Mouse (Mus musculus) lung, postnatal 0 days (tissue): ENCODE measurements at regions not wholly inside any gene's neighbourhood (a gene's known extent, or its start where the extent isn't known, plus 50 kb on each side); places are given as distances from the start of the nearest gene placed in this dataset.
"Not testable (repeated sequence)": the region's sequence is repeated elsewhere in the genome, so short reads cannot be mapped to it uniquely, and the experiment has no call there.

Experiments used
- ATAC-seq: fragments of 200-750 bp; cut with Nextera tagmentation; 2 replicates; pipeline ENCODE4 v1.8.0; 2017; ENCODE audit warnings: moderate library complexity
- DNase-seq: peaks from one replicate; pipeline ENCODE4 v3.0.0-alpha.2; 2016; ENCODE audit warnings: low spot score
- H3K27ac ChIP-seq: fragments of 300-500 bp; sonication (generic); 2 replicates; pipeline ENCODE4 v1.5.1; 2014; ENCODE audit warnings: antibody characterized with exemption, mild to moderate bottlenecking, low read length, mixed read lengths
- H3K27me3 ChIP-seq: fragments of 300-500 bp; sonication (generic); replicated peaks from 2 replicates; pipeline ENCODE4 v1.6.1; 2014; ENCODE audit warnings: low read length, mixed read lengths; ENCODE audit not compliant: insufficient read depth
- H3K36me3 ChIP-seq: fragments of 300-500 bp; sonication (generic); 2 replicates; pipeline ENCODE4 v1.6.1; 2014; ENCODE audit warnings: low read length, mixed read lengths; ENCODE audit not compliant: insufficient read depth
- H3K4me1 ChIP-seq: fragments of 300-500 bp; sonication (generic); 2 replicates; pipeline ENCODE4 v1.6.1; 2014; ENCODE audit warnings: antibody characterized with exemption, low read depth, low read length, mixed read lengths; ENCODE audit not compliant: insufficient read depth
- H3K4me2 ChIP-seq: fragments of 300-500 bp; sonication (generic); replicated peaks from 2 replicates; pipeline ENCODE4 v1.6.1; 2014; ENCODE audit warnings: low read depth, mild to moderate bottlenecking, low read length, moderate library complexity, mixed read lengths
- H3K4me3 ChIP-seq: fragments of 300-500 bp; sonication (generic); 2 replicates; pipeline ENCODE4 v1.5.1; 2014; ENCODE audit warnings: low read depth, low read length
- H3K9ac ChIP-seq: fragments of 300-500 bp; sonication (generic); replicated peaks from 2 replicates; pipeline ENCODE4 v1.6.1; 2014; ENCODE audit warnings: low read depth, mild to moderate bottlenecking
- H3K9me3 ChIP-seq: fragments of 300-500 bp; sonication (generic); 2 replicates; pipeline ENCODE4 v1.6.1; 2016; ENCODE audit warnings: low read length, mixed read lengths
- CTCF ChIP-seq: IDR thresholded peaks from 2 replicates; pipeline ENCODE4 v1.5.1; 2016; ENCODE audit warnings: antibody characterized with exemption, mild to moderate bottlenecking
- EP300 ChIP-seq: IDR thresholded peaks from 2 replicates; pipeline ENCODE4 v1.6.1; 2016; ENCODE audit warnings: antibody characterized with exemption, mild to moderate bottlenecking, control low read depth
- WGBS: fragments of 180-500 bp; shearing (Covaris S2); extraction: QIAGEN DNeasy Blood & Tissue Kit; methylation state at CpG from one replicate; pipeline ENCODE4 v1.1.7; 2014; 5-methylcytosine and 5-hydroxymethylcytosine counted together

GRCm38 (mm10) chr6:22789731-22790130, 85.6 kb upstream of the Ptprz1 start:
- not testable (repeated sequence) for ATAC-seq, H3K36me3 ChIP-seq, H3K4me3 ChIP-seq, H3K27ac ChIP-seq, DNase-seq, H3K27me3 ChIP-seq, H3K9ac ChIP-seq, H3K4me1 ChIP-seq, H3K4me2 ChIP-seq, H3K9me3 ChIP-seq
- WGBS = 65% methylated on average over 4 of the region's 4 CpGs

GRCm38 (mm10) chr6:22791801-22792200, 83.5 kb upstream of the Ptprz1 start:
- WGBS = 96% methylated on average over 4 of the region's 4 CpGs
- no peak overlapping the region for H3K4me3 ChIP-seq
- no peaks in the 10 kb centered on the region for H3K36me3 ChIP-seq
- H3K4me1 ChIP-seq = no peaks in the 10 kb centered on the region
- H3K27ac ChIP-seq = no peak overlapping the region
- no peaks in the 10 kb centered on the region for H3K9me3 ChIP-seq
- TF ChIP-seq EP300 (no peak), CTCF (no peak)
- ATAC-seq (no peak), DNase-seq (no peak)
- H3K27me3 ChIP-seq = no peaks in the 10 kb centered on the region
- H3K4me2 ChIP-seq = no peak overlapping the region
- H3K9ac ChIP-seq = no peak overlapping the region

GRCm38 (mm10) chr6:22792601-22793000, 82.7 kb upstream of the Ptprz1 start:
- Histone ChIP-seq H3K9me3 (no peaks in the 10 kb centered on the region), H3K4me2 (no peak overlapping the region), H3K9ac (no peak overlapping the region), H3K4me3 (no peak overlapping the region), H3K4me1 (no peaks in the 10 kb centered on the region), H3K36me3 (no peaks in the 10 kb centered on the region), H3K27me3 (no peaks in the 10 kb centered on the region), H3K27ac (no peak overlapping the region)
- no peak for ATAC-seq
- 54% methylated on average over 3 of the region's 3 CpGs for WGBS
- TF ChIP-seq EP300 (no peak), CTCF (no peak)
- no peak for DNase-seq

- WGBS = 63% methylated on average over 12 of the region's 12 CpGs
- Histone ChIP-seq H3K4me2 (no peak overlapping the region), H3K9ac (no peak overlapping the region), H3K27me3 (no peaks in the 10 kb centered on the region), H3K36me3 (no peaks in the 10 kb centered on the region), H3K4me3 (no peak overlapping the region), H3K4me1 (no peaks in the 10 kb centered on the region), H3K27ac (no peak overlapping the region), H3K9me3 (no peaks in the 10 kb centered on the region)
- DNase-seq (no peak), ATAC-seq (no peak)
- TF ChIP-seq EP300 (no peak), CTCF (no peak)
These were observed 81.1 kb upstream of the Ptprz1 start for GRCm38 (mm10) chr6:22794071-22794721.

GRCm38 (mm10) chr6:22794755-22795154, 80.5 kb upstream of the Ptprz1 start:
- Histone ChIP-seq H3K27me3 (no peaks in the 10 kb centered on the region), H3K4me1 (no peaks in the 10 kb centered on the region), H3K4me3 (no peak overlapping the region), H3K9ac (no peak overlapping the region), H3K4me2 (no peak overlapping the region), H3K9me3 (no peaks in the 10 kb centered on the region), H3K27ac (no peak overlapping the region), H3K36me3 (no peaks in the 10 kb centered on the region)
- WGBS = 84% methylated on average over 3 of the region's 3 CpGs
- TF ChIP-seq CTCF = no peak
- no peak for TF ChIP-seq EP300
- ATAC-seq (no peak), DNase-seq (no peak)

- H3K27ac ChIP-seq = no peak overlapping the region
- no peak overlapping the region for H3K9ac ChIP-seq
- WGBS = 62% methylated on average over 6 of the region's 6 CpGs
- ATAC-seq (no peak), DNase-seq (no peak)
- H3K9me3 ChIP-seq = no peaks in the 10 kb centered on the region
- no peak overlapping the region for H3K4me2 ChIP-seq
- TF ChIP-seq EP300 (no peak), CTCF (no peak)
- H3K27me3 ChIP-seq = no peaks in the 10 kb centered on the region
- no peaks in the 10 kb centered on the region for H3K4me1 ChIP-seq
- no peak overlapping the region for H3K4me3 ChIP-seq
- H3K36me3 ChIP-seq = no peaks in the 10 kb centered on the region
These were observed 79.9 kb upstream of the Ptprz1 start for GRCm38 (mm10) chr6:22795291-22795860.
